Mouse (Mus musculus) neural tube, embryonic 14.5 days (tissue): ENCODE measurements at regions not wholly inside any gene's neighbourhood (a gene's known extent, or its start where the extent isn't known, plus 50 kb on each side); places are given as distances from the start of the nearest gene placed in this dataset.
A peak's percentile ranks its signal among the peaks of the same experiment; 100 is the strongest.

Source experiments
- ATAC-seq: fragments of 200-750 bp; cut with Nextera tagmentation; 2 replicates; pipeline ENCODE4 v1.8.0; 2017; ENCODE audit warnings: low read depth, mild to moderate bottlenecking, moderate TSS enrichment, moderate library complexity
- H3K27ac ChIP-seq: fragments of 300-500 bp; sonication (generic); 2 replicates; pipeline ENCODE4 v1.5.1; 2014; ENCODE audit warnings: low read depth, mild to moderate bottlenecking, control low read depth, low read length, moderate library complexity, mixed read lengths
- H3K27me3 ChIP-seq: fragments of 300-500 bp; sonication (generic); 2 replicates; pipeline ENCODE4 v1.6.1; 2014; ENCODE audit warnings: low read length; ENCODE audit not compliant: control insufficient read depth, insufficient read depth
- H3K36me3 ChIP-seq: fragments of 300-500 bp; sonication (generic); 2 replicates; pipeline ENCODE4 v1.6.1; 2014; ENCODE audit warnings: low read length, mixed read lengths; ENCODE audit not compliant: control insufficient read depth, insufficient read depth
- H3K4me1 ChIP-seq: fragments of 300-500 bp; sonication (generic); 2 replicates; pipeline ENCODE4 v1.6.1; 2014; ENCODE audit warnings: low read length; ENCODE audit not compliant: control insufficient read depth, insufficient read depth
- H3K4me2 ChIP-seq: fragments of 300-500 bp; sonication (generic); 2 replicates; pipeline ENCODE4 v1.6.1; 2014; ENCODE audit warnings: mild to moderate bottlenecking, low read depth, low read length, control low read depth
- H3K4me3 ChIP-seq: fragments of 300-500 bp; sonication (generic); 2 replicates; pipeline ENCODE4 v1.5.1; 2014; ENCODE audit warnings: low read depth, low read length, control low read depth, mixed read lengths
- H3K9ac ChIP-seq: fragments of 300-500 bp; sonication (generic); replicated peaks from 2 replicates; pipeline ENCODE4 v1.6.1; 2014; ENCODE audit warnings: low read depth, mild to moderate bottlenecking, control low read depth, low read length, mixed read lengths
- H3K9me3 ChIP-seq: fragments of 300-500 bp; sonication (generic); 2 replicates; pipeline ENCODE4 v1.6.1; 2016; ENCODE audit warnings: low read length; ENCODE audit not compliant: control insufficient read depth
- WGBS: fragments of 180-500 bp; shearing (Covaris S2); extraction: QIAGEN DNeasy Blood & Tissue Kit; methylation state at CpG from one replicate; pipeline ENCODE4 v1.1.7; 2014; 5-methylcytosine and 5-hydroxymethylcytosine counted together

- Histone ChIP-seq H3K36me3 (no peaks in the 10 kb centered on the region), H3K27me3 (no peaks in the 10 kb centered on the region), H3K4me2 (peak overlapping the region; percentile 55), H3K9ac (peak overlapping the region; percentile 52), H3K27ac (peak overlapping the region; percentile 98), H3K4me1 (peaks cover 72% of the 10 kb centered on the region), H3K4me3 (no peak overlapping the region), H3K9me3 (no peaks in the 10 kb centered on the region)
- no peak for ATAC-seq
- 12% methylated on average over 8 of the region's 8 CpGs for WGBS
Observed at GRCm38 (mm10) chr2:30719611-30720290, 83.7 kb downstream of the 1700001O22Rik start.

- H3K9ac ChIP-seq = peak overlapping the region; percentile 43
- no peaks in the 10 kb centered on the region for H3K36me3 ChIP-seq
- H3K4me3 ChIP-seq = peak overlapping the region; percentile 18
- under 1% methylated on average over 29 of the region's 29 CpGs for WGBS
- H3K4me1 ChIP-seq = peaks cover 72% of the 10 kb centered on the region
- H3K27me3 ChIP-seq = no peaks in the 10 kb centered on the region
- H3K4me2 ChIP-seq = peak overlapping the region; percentile 55
- no peaks in the 10 kb centered on the region for H3K9me3 ChIP-seq
- ATAC-seq = peak; percentile 50
- H3K27ac ChIP-seq = peak overlapping the region; percentile 98
Observed at GRCm38 (mm10) chr2:30718741-30719381, 84.6 kb downstream of the 1700001O22Rik start.

GRCm38 (mm10) chr2:30718329-30718675 lies 85.2 kb downstream of the 1700001O22Rik start:
- Histone ChIP-seq H3K27ac (peak overlapping the region; percentile 98), H3K36me3 (no peaks in the 10 kb centered on the region), H3K4me3 (peak overlapping the region; percentile 18; the same call in 1 of the 2 replicates), H3K9ac (peak overlapping the region; percentile 43; the same call in 1 of the 2 replicates), H3K27me3 (no peaks in the 10 kb centered on the region), H3K9me3 (no peaks in the 10 kb centered on the region), H3K4me1 (peaks cover 69% of the 10 kb centered on the region), H3K4me2 (peak overlapping the region; percentile 55)
- peak; percentile 67 for ATAC-seq
- 1% methylated on average over 12 of the region's 12 CpGs for WGBS

GRCm38 (mm10) chr2:30717566-30718328 lies 85.7 kb downstream of the 1700001O22Rik start:
- peak overlapping the region; percentile 55 for H3K4me2 ChIP-seq
- peaks cover 67% of the 10 kb centered on the region for H3K4me1 ChIP-seq
- ATAC-seq = no peak
- WGBS = 3% methylated on average over 16 of the region's 16 CpGs
- H3K27me3 ChIP-seq = no peaks in the 10 kb centered on the region
- H3K9ac ChIP-seq = peak overlapping the region; percentile 21; the same call in 1 of the 2 replicates
- H3K9me3 ChIP-seq = no peaks in the 10 kb centered on the region
- H3K4me3 ChIP-seq = no peak overlapping the region
- no peaks in the 10 kb centered on the region for H3K36me3 ChIP-seq
- H3K27ac ChIP-seq = peak overlapping the region; percentile 98

- Histone ChIP-seq H3K4me1 (peaks cover 65% of the 10 kb centered on the region), H3K36me3 (no peaks in the 10 kb centered on the region), H3K27me3 (no peaks in the 10 kb centered on the region), H3K9me3 (no peaks in the 10 kb centered on the region), H3K27ac (peak overlapping the region; percentile 98), H3K4me2 (peak overlapping the region; percentile 3; the same call in 1 of the 2 replicates), H3K4me3 (no peak overlapping the region), H3K9ac (peak overlapping the region; percentile 42)
- ATAC-seq = no peak
- 3% methylated on average over 24 of the region's 24 CpGs for WGBS
Observed at GRCm38 (mm10) chr2:30716580-30717565, 86.6 kb downstream of the 1700001O22Rik start.

- Histone ChIP-seq H3K36me3 (no peaks in the 10 kb centered on the region), H3K27me3 (no peaks in the 10 kb centered on the region), H3K4me2 (no peak overlapping the region), H3K9ac (0 out of 2 replicates have a peak overlapping the region, but pooled peaks have one; percentile 42), H3K27ac (peak overlapping the region; percentile 98; the same call in 1 of the 2 replicates), H3K9me3 (no peaks in the 10 kb centered on the region), H3K4me1 (peaks cover 64% of the 10 kb centered on the region), H3K4me3 (no peak overlapping the region)
- ATAC-seq = no peak
- 80% methylated on average over 4 of the region's 4 CpGs for WGBS
Observed at GRCm38 (mm10) chr2:30715720-30716310, 87.6 kb downstream of the 1700001O22Rik start.

GRCm38 (mm10) chr2:30713535-30713934 lies 89.9 kb downstream of the 1700001O22Rik start:
- no peaks in the 10 kb centered on the region for H3K9me3 ChIP-seq
- 0 out of 2 replicates have a peak overlapping the region, but pooled peaks have one; percentile 11 for H3K9ac ChIP-seq
- no peak overlapping the region for H3K4me3 ChIP-seq
- 33% methylated on average over 3 of the region's 3 CpGs for WGBS
- no peak for ATAC-seq
- no peak overlapping the region for H3K4me2 ChIP-seq
- H3K27ac ChIP-seq = peak overlapping the region; percentile 28; the same call in 1 of the 2 replicates
- peaks cover 45% of the 10 kb centered on the region for H3K4me1 ChIP-seq
- no peaks in the 10 kb centered on the region for H3K36me3 ChIP-seq
- H3K27me3 ChIP-seq = no peaks in the 10 kb centered on the region

GRCm38 (mm10) chr2:30712841-30713401 lies 90.5 kb downstream of the 1700001O22Rik start:
- no peak overlapping the region for H3K4me2 ChIP-seq
- no peaks in the 10 kb centered on the region for H3K9me3 ChIP-seq
- no peaks in the 10 kb centered on the region for H3K27me3 ChIP-seq
- ATAC-seq = no peak
- H3K4me3 ChIP-seq = no peak overlapping the region
- 59% methylated on average over 9 of the region's 9 CpGs for WGBS
- no peak overlapping the region for H3K9ac ChIP-seq
- H3K27ac ChIP-seq = peak overlapping the region; percentile 29; the same call in 1 of the 2 replicates
- H3K36me3 ChIP-seq = no peaks in the 10 kb centered on the region
- H3K4me1 ChIP-seq = peaks cover 42% of the 10 kb centered on the region
